8 mouse cellular contexts compared by ENCODE assay signal in the genomic region with DNA sequence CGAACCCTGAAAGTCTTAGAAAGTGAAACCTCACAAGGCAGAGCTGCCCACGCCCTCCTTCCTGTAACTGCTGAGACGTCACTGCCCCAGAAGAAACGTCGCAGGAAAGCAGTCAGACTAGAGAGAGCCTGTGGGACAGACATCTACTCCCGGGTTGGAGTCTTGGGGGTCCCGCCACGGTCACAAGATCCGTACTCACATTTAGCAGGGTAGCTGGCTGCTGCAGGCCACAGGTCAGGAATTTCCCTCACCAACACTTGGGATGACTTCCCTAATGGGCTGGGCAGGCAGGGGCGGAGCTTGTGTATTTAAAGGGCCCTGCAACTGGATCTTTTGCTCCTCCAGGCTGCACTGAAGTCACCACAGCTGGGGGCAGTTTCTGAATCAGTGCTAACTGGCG. TPM values are rescaled to one million over a fixed set of nuclear protein-coding genes. Genes with fewer than 3 reads are reported as not detected.
DNase-seq lines count a peak whose midpoint lies in the region; ATAC-seq and TF ChIP-seq lines count a peak whose summit lies in the region.

A gene (minus strand): TSS at position 302 of the 400 bp plus-strand sequence.

- H3K27ac ChIP-seq in embryonic facial prominence, embryonic 15.5 days (replicated peaks): 0 out of 2 replicates have a peak within 1 kb of the TSS, but pooled peaks have one; percentile 51
- peak within 1 kb of the TSS; percentile 36 for H3K27ac ChIP-seq in heart, embryonic 12.5 days (ENCODE audit: poor library complexity, severe bottlenecking)
- peak within 1 kb of the TSS; percentile 96 for H3K27ac ChIP-seq in kidney, embryonic 15.5 days
- H3K27ac ChIP-seq in spleen, adult 2 months (ENCODE audit: insufficient read depth, low read length): peak within 1 kb of the TSS; percentile 89

- H3K27me3 ChIP-seq in E14TG2a.4 (ENCODE audit: insufficient read depth, low read length): no peaks in the 10 kb centered on the region
- H3K27me3 ChIP-seq in embryonic facial prominence, embryonic 15.5 days: no peaks in the 10 kb centered on the region
- H3K27me3 ChIP-seq in heart, embryonic 12.5 days (replicated peaks): no peaks in the 10 kb centered on the region
- H3K27me3 ChIP-seq in kidney, embryonic 15.5 days: no peaks in the 10 kb centered on the region
- no peaks in the 10 kb centered on the region for H3K27me3 ChIP-seq in spleen, adult 2 months (ENCODE audit: control insufficient read depth, insufficient read depth, low read length)

- WGBS in embryonic facial prominence, embryonic 15.5 days: 36% methylated on average over 11 of the region's 11 CpGs
- 33% methylated on average over 11 of the region's 11 CpGs for WGBS in heart, embryonic 12.5 days
- 22% methylated on average over 11 of the region's 11 CpGs for WGBS in kidney, embryonic 15.5 days
- WGBS in spleen, adult 2 months: 2% methylated on average over 11 of the region's 11 CpGs

- H3K4me3 ChIP-seq in E14TG2a.4 (replicated peaks; ENCODE audit: low read length): peak within 1 kb of the TSS; percentile 97
- peak within 1 kb of the TSS; percentile 34 for H3K4me3 ChIP-seq in embryonic facial prominence, embryonic 15.5 days (replicated peaks)
- peak within 1 kb of the TSS; percentile 63 for H3K4me3 ChIP-seq in heart, embryonic 12.5 days
- peak within 1 kb of the TSS; percentile 54 for H3K4me3 ChIP-seq in kidney, embryonic 15.5 days (replicated peaks)
- peak within 1 kb of the TSS; percentile 72 for H3K4me3 ChIP-seq in spleen, adult 2 months (ENCODE audit: extremely low read depth, insufficient read depth, insufficient read length)

- TF ChIP-seq POLR2A in spleen, adult 2 months (IDR thresholded peaks at IDR 0.05; ENCODE audit: low read depth, low read length): no peak

- H3K36me3 ChIP-seq in E14TG2a.4 (ENCODE audit: insufficient read depth, low read length): peaks cover 61% of the 10 kb centered on the region
- peaks cover 40% of the 10 kb centered on the region for H3K36me3 ChIP-seq in embryonic facial prominence, embryonic 15.5 days
- peaks cover 36% of the 10 kb centered on the region for H3K36me3 ChIP-seq in heart, embryonic 12.5 days
- H3K36me3 ChIP-seq in kidney, embryonic 15.5 days: peaks cover 29% of the 10 kb centered on the region
- H3K36me3 ChIP-seq in spleen, adult 2 months (ENCODE audit: control insufficient read depth, insufficient read depth, low read length): peaks cover 2% of the 10 kb centered on the region; the same call in 1 of the 2 replicates

- no peak for ATAC-seq in embryonic facial prominence, embryonic 15.5 days (ENCODE audit: insufficient number of reproducible peaks, low FRiP score, low TSS enrichment, low read depth)
- ATAC-seq in heart, embryonic 12.5 days (ENCODE audit: insufficient number of reproducible peaks, low FRiP score): no peak
- no peak for ATAC-seq in kidney, embryonic 15.5 days (replicated peaks; ENCODE audit: low FRiP score)

- H3K9ac ChIP-seq in embryonic facial prominence, embryonic 15.5 days: peak within 1 kb of the TSS; percentile 31
- peak within 1 kb of the TSS; percentile 80 for H3K9ac ChIP-seq in heart, embryonic 12.5 days
- H3K9ac ChIP-seq in kidney, embryonic 15.5 days: peak within 1 kb of the TSS; percentile 48

- DNase-seq in adrenal gland, postnatal 10 days: peak; percentile 81
- peak; percentile 82 for DNase-seq in lung, postnatal 25 days (ENCODE audit: low spot score)
- DNase-seq in spleen, adult 2 months (ENCODE audit: low read depth in 1 of 2, low spot score in 2 of 2): peak; percentile 57
- DNase-seq in right cerebral cortex, adult 18-20 months: no peak

- peaks cover 85% of the 10 kb centered on the region for H3K4me1 ChIP-seq in E14TG2a.4 (replicated peaks; ENCODE audit: low read depth, low read length)
- H3K4me1 ChIP-seq in embryonic facial prominence, embryonic 15.5 days: peaks cover 47% of the 10 kb centered on the region
- peaks cover 34% of the 10 kb centered on the region for H3K4me1 ChIP-seq in heart, embryonic 12.5 days (replicated peaks)
- H3K4me1 ChIP-seq in kidney, embryonic 15.5 days: peaks cover 59% of the 10 kb centered on the region
- H3K4me1 ChIP-seq in spleen, adult 2 months (ENCODE audit: control insufficient read depth, insufficient read depth, insufficient read length): peaks cover 7% of the 10 kb centered on the region; the same call in 1 of the 2 replicates

- H3K4me2 ChIP-seq in embryonic facial prominence, embryonic 15.5 days (replicated peaks): peak within 1 kb of the TSS; percentile 39
- H3K4me2 ChIP-seq in heart, embryonic 12.5 days: peak within 1 kb of the TSS; percentile 89
- peak within 1 kb of the TSS; percentile 92 for H3K4me2 ChIP-seq in kidney, embryonic 15.5 days

- no peak for TF ChIP-seq CTCF in E14TG2a.4 (conservative IDR thresholded peaks at IDR 0.05; ENCODE audit: low read length)
- TF ChIP-seq CTCF in spleen, adult 2 months (IDR thresholded peaks at IDR 0.05; ENCODE audit: extremely low read depth, insufficient read depth, insufficient read length, insufficient replicate concordance): no peak

- H3K9me3 ChIP-seq in E14TG2a.4 (ENCODE audit: low read length): no peaks in the 10 kb centered on the region
- no peaks in the 10 kb centered on the region for H3K9me3 ChIP-seq in embryonic facial prominence, embryonic 15.5 days (replicated peaks)
- no peaks in the 10 kb centered on the region for H3K9me3 ChIP-seq in heart, embryonic 12.5 days (replicated peaks)
- H3K9me3 ChIP-seq in kidney, embryonic 15.5 days (replicated peaks): no peaks in the 10 kb centered on the region

RNA-seq across cellular contexts. Expression of the gene that starts here (rescaled TPM):
- total RNA-seq in adrenal gland, postnatal 10 days (2021): 10 to 100 TPM; 55.7 to 60.9 TPM
- 12.0 and 12.5 TPM in 2 replicates for polyA plus RNA-seq in embryonic facial prominence, embryonic 15.5 days (2015; fragmentation: Nextera tagmentation; extraction: Ambion mirVana)
- 12.0 TPM in 2 replicates for polyA plus RNA-seq in heart, embryonic 12.5 days (2016; fragmentation: Nextera tagmentation; extraction: Ambion mirVana)
- 15.3 and 16.8 TPM in 2 replicates for polyA plus RNA-seq in kidney, embryonic 15.5 days (2015; fragmentation: Nextera tagmentation; extraction: Ambion mirVana)
- 63.3 and 80.9 TPM in 2 replicates for polyA plus RNA-seq in spleen, adult 2 months (2012; rRNA removed)

Comparison
In these comparisons a context has a peak if more than half of its experiments do, and no peak if none do; other contexts are left out.
1. H3K4me3 ChIP-seq: peak in every context shown above with its lines; median percentile 97 in E14TG2a.4; 72 in spleen, adult 2 months; 63 in heart, embryonic 12.5 days; 54 in kidney, embryonic 15.5 days; 34 in embryonic facial prominence, embryonic 15.5 days.
2. H3K27ac ChIP-seq: peak in every context shown above with its lines; median percentile 96 in kidney, embryonic 15.5 days; 89 in spleen, adult 2 months; 51 in embryonic facial prominence, embryonic 15.5 days; 36 in heart, embryonic 12.5 days.
3. H3K4me2 ChIP-seq: peak in every context shown above with its lines; median percentile 92 in kidney, embryonic 15.5 days; 89 in heart, embryonic 12.5 days; 39 in embryonic facial prominence, embryonic 15.5 days.